Mouse (Mus musculus): ENCODE data around the gene Arf6. TPM values are rescaled to one million over a fixed set of nuclear protein-coding genes. Genes with fewer than 3 reads are reported as not detected.
A peak's percentile ranks its signal among the peaks of the same experiment; 100 is the strongest.

Gene Arf6
- total RNA-seq, 1 experiment from 2014 or later = 230 TPM

DNA sequence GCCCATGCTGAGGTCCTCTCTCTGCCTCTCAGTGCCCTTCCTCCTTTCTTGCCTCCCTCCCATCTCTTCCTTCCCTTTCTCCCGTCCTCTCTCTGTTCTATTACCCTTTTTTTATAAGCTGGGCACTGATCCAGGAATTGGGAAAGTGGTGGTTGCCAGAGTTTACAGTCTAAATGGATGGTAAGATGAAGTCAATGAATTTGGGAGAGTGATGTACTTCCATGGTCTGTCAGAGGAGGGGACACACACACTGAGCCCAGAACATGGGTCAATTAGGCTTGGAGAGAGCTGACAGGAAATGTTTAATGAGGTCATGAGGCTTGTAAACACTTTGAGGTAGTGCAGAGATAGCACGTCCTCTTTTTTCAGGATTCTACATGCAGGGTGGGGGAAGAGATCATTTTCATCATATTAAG, 28.9 kb downstream of the Arf6 start:
- peak; percentile 68 for ATAC-seq (replicated peaks; ENCODE audit: insufficient number of reproducible peaks, low FRiP score, low TSS enrichment, poor library complexity, severe bottlenecking)

DNA sequence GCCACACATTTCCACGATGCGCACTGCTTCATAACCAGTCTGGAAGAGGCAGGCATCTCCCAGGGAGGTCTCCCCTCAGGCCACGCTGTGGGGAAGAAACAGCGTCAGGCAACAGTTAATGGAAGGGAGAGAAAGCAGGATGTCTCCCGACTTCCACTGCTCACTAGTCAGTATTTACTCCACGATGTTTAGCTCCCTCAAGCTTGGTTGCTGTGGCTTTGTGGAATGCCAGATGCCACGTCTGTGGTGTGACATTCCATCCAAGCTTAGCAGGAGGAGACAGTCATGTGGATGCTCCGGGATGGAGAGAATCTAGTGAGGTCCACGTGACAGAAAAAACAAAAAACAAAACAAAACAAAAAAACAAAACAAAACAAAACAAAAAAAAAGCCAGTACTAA, 30.1 kb downstream of the Arf6 start:
- ATAC-seq (replicated peaks; ENCODE audit: insufficient number of reproducible peaks, low FRiP score, low TSS enrichment, poor library complexity, severe bottlenecking) = no peak

DNA sequence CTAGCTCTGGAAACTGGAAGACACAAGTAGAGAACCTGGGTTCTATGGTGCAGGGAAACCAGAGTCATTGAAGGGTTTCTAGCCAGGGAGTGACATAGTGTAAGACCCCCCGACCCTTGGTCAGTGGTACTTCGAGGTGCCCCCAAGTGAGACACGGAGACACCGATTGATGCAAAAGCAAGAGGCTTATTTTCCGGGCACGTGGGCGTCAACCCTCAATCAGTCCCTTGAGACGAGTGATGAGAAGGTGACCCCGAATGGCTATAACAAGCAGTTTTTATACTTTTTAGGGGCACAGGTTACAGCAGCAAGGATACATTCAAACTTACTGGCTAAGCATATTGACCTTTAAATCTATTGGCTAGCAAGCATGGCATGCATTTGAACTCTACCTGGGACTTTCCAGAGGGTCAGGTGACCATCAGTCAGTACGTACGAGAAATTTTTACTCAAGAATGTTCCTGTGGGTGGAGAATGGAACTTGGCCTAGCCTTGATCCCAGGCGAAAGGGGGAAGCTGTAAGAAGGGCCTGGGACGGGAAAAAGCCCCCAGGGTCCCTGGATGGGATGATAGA, 30.7 kb downstream of the Arf6 start:
- ATAC-seq (replicated peaks; ENCODE audit: insufficient number of reproducible peaks, low FRiP score, low TSS enrichment, poor library complexity, severe bottlenecking) = no peak

DNA sequence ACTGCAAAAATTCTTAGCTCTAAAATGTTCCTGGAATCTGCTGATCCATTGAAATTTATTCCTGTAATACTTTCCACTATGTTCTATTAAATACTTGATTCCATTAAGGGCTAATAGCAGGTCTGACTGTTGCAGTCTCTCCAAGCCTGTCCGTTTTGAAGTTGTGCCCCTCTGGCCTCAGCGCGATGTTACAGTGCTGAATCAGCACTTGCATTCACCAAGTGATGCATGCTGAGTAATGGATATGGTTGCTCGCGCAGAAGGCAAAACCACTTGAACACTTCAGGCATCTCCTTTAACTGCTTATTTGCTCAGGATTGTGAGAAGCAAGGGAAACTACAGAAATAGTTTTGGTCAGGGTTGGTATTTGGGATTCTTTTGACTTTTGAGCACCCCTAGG, 38.8 kb downstream of the Arf6 start:
- no peak for ATAC-seq (replicated peaks; ENCODE audit: insufficient number of reproducible peaks, low FRiP score, low TSS enrichment, poor library complexity, severe bottlenecking)

DNA sequence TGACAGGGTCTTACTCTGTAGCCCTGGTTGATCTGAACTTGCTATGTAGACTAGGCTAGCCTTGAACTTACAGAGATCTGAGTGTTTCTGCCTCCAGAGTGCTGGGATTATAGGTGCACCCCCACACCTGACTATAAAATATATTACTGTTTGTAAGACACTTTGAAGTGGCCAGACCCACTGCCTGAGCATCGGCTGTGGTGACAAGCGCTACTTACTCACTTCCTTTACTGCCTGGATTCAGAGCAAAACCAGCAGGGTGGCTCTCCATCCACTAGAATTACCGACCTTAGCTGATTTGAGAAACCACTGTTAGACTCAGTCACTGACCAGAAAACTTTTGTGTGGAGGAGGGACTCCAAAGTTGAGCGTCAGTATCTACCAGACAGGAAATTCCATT, 40.0 kb downstream of the Arf6 start:
- peak; percentile 38; the same call in 1 of the 2 replicates for ATAC-seq (replicated peaks; ENCODE audit: insufficient number of reproducible peaks, low FRiP score, low TSS enrichment, poor library complexity, severe bottlenecking)

DNA sequence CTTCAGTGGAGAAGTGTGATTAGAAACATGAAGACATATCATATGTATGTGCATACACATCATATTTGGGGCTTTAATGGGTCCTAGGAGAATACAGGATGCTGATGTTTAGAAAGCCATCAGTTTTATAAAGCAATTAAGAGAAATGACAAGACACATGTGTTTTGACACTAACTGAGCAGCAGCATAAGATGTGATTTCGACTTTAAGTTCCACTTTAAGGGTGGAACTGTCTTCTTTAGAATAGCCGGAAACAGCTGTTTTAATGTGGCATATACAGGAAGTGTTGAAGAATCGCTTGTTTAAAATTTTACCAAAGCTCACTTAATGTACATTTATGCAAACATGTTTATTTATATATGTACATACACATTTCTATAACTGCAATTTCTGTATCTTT, 41.4 kb downstream of the Arf6 start:
- ATAC-seq (replicated peaks; ENCODE audit: insufficient number of reproducible peaks, low FRiP score, low TSS enrichment, poor library complexity, severe bottlenecking) = no peak

DNA sequence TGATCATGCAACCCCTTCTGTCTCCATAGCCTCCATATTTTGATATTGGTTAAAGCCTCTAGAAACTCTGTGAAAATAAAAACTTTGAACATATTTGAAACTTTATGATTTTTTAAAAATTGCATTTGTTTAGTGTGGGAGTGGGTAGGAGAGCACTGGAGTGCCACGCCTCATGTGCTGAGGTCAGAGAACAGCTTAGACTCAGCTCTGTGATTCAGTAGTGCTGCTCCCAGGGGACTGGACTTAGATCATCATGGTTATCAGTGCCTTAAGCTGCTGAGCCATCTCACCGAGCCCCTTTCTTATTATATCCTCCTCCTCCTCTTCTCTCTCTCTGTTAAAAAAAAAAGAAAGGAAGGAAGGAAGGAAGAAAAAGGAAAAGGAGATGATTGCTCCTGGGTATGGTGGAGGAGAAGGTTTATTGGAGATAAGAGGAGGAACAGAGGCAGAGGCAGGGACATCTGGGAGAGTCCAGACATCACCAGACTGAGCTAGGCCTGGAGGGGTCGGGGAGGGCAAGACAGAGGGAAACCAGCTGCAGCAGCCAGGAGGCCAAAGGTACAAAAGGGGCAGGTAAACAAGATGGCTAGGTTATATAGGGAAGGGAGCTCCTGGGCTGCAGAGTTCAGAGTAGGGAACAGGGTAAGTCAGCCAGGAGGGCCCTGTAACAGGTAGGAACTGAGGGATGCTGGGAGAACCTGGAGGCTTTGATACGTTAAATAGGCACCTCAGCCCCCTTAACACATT, 43.0 kb downstream of the Arf6 start:
- ATAC-seq (replicated peaks; ENCODE audit: insufficient number of reproducible peaks, low FRiP score, low TSS enrichment, poor library complexity, severe bottlenecking) = no peak

DNA sequence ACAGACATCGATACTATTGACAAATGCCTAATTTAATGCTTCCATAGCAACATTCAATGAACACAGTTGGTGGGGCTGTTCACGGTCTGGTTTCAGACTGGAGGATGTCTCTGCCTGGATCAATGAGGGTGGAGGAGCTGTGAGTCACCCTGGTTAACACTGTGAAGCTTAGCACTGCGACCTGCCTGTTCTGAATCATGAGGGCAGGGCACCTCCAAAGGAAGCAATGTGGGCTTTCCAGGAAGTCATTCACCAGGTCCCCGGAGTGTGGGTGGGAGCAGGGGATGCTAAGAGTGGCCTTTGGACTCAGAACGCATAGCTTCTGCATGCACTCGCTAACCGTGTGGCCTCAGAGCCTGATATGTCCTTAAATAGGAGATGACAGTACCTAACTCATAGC, 44.8 kb downstream of the Arf6 start:
- ATAC-seq (replicated peaks; ENCODE audit: insufficient number of reproducible peaks, low FRiP score, low TSS enrichment, poor library complexity, severe bottlenecking) = no peak; the same call in 1 of the 2 replicates

DNA sequence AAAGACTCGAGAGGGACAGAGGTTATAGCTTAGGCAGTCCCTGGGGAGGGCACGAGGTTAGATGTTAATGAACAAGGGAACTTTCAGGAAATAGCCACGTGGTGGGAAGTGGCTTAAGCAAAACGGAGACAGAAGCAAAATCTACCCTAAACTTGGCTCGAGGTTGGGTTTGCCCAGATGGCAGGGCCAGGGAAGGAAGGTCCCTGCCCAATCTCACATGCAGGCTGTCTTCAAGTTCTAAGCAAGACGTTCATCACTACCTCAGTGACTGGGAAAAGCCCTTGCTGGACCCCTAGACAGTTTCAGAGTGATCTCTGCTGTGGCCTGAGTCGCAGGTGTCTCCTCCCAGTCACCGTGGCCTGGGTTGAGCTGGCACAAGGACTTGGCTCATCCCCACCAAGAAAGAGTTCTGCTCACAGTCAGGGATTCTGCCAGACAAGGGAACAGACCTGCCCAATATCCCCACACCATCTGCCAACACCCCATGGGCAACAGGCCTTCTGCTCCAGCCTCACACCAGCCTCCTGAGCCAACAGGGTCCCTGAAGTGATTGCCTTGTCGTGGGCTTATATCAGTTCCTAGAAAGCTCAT, 45.8 kb downstream of the Arf6 start:
- ATAC-seq (replicated peaks; ENCODE audit: insufficient number of reproducible peaks, low FRiP score, low TSS enrichment, poor library complexity, severe bottlenecking) = no peak

DNA sequence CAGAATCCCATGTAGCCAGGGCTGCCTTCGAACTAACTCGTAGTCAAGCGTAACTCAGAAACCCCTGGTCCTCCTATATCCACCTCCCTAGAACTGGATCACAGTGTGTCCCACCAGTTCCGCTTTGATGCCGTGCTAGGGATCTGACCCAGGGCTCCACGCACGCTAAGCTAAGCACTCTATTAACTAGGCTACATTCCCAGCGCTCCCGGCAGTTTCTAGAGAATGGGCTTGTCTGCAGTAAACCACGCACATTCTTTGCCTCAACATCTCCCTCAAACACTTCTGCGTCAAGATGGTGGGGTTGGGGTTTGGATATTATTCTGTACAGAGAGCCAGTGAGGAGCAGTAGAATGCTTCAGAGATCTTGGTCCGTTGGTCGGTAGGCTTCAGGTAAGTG, 46.7 kb downstream of the Arf6 start:
- no peak for ATAC-seq (replicated peaks; ENCODE audit: insufficient number of reproducible peaks, low FRiP score, low TSS enrichment, poor library complexity, severe bottlenecking)

DNA sequence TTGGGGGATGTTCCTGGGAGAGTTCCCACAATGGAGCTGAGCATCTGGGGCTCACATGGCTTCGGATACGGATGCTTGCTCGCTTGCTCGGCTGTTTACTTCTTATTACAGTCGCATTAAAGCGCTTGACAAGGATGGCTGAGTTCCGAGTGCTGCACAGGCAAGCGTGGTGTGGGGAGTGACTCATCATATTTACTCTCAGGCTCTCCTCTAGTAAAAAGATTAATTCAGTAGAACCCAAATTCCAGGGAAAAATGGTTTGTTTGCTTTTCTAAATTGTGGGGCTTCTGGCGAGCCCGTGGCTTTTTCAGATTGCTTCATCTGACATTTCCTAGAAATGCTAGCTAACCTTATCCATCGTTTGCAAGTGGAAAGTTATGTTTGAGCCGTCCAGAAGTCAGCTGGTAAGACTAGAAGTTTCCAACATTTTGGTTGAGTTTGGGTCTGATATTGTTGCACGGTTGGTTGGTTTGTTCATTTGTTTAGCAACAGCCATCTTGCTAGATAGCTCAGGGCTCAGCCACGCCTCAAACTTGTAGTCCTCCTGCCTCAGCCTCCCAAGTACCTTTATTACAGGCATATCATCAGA, 47.2 kb downstream of the Arf6 start:
- ATAC-seq (replicated peaks; ENCODE audit: insufficient number of reproducible peaks, low FRiP score, low TSS enrichment, poor library complexity, severe bottlenecking) = no peak

DNA sequence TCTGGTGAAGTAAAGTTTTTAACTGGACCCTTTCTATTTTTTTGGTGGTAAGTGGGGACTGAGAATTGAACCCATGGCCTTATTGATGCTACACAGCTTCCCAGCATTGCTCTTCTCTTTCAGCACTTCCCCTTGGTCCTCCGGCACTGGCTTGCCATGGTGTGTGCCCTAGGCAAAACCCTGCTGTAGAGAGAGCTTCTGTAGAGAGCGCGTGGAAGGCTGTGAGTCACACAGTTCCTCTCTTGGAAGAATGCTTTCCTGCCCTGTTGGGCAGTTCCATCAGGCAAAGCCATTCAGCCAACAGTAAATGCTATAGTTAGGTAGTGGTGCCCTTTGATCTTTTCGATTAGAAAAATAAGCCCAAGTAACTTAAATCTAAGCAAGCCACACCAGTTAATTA, 47.7 kb downstream of the Arf6 start:
- ATAC-seq (replicated peaks; ENCODE audit: insufficient number of reproducible peaks, low FRiP score, low TSS enrichment, poor library complexity, severe bottlenecking) = no peak

DNA sequence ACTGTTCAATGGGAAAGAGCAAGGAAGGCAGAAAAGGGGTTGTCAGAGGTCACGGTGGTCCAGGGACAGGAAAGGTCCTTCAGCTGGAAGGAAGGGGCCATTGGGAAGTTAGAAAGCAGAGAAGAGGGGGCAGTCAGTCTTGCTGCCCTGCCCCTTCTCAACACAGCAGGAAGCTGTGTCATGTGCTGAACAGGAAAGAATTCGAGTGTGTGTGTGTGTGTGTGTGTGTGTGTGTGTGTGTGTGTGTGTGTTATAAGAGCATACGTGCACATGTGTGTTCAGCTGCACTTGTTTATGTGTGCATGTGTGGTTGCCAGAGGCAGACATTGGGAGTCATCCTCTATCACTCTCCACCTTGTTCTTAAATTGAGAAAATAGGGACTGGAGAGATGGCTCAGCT, 48.8 kb downstream of the Arf6 start:
- no peak for ATAC-seq (replicated peaks; ENCODE audit: insufficient number of reproducible peaks, low FRiP score, low TSS enrichment, poor library complexity, severe bottlenecking)

DNA sequence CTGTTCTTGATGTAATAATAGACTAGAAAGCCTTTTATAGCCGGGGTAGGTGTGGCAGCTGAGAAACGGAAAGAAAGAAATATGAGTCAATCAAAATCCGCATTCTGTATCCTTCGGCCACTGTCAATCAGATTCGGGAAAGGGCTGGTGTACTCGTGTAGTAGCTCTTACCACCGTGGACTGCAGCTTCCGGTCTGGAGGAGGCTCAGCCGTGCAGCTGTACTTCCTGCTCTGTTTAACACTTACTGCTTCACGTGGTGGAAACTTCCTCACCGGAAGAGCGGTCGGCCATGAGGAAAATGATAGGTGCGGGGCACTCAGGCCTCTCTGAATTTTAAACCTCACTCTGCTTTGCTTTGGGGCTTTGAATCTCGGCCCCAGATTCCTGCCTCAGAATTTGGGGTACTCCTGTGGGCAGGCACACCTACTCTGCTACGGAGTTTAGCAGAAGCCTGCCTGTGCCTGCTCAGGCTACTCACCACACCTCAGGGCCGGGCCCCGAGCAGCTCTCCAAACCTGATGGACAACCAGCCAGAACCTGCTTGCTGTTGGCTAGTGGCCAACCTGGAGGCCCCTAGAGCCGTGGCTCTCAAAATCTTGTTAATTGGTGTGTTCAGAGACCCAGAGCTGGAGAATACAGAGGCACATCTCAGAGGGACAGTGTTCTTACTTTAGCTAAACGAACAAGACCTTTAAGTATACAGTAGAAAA, 51.0 kb downstream of the Arf6 start:
- ATAC-seq (replicated peaks; ENCODE audit: insufficient number of reproducible peaks, low FRiP score, low TSS enrichment, poor library complexity, severe bottlenecking) = peak; percentile 90

Other genes starting within 250 kb of the Arf6 start
- 1,859 to 3,089 TPM (median 2,901 TPM) in 3 replicates for gene Rps29, start 213.0 kb upstream of the Arf6 start, total RNA-seq (2017)
- gene Lrr1, start 203.3 kb upstream of the Arf6 start, total RNA-seq (2017) = not detected in 3 replicates
- gene Rpl36al, start 188.1 kb upstream of the Arf6 start, total RNA-seq (2017) = 578 to 776 TPM (median 649 TPM) in 3 replicates
- 70.5 to 79.5 TPM (median 70.6 TPM) in 3 replicates for gene Mgat2, start 188.0 kb upstream of the Arf6 start, total RNA-seq (2017)
- 9.2 to 15.1 TPM (median 9.6 TPM) in 3 replicates for gene Gm49383, start 175.0 kb upstream of the Arf6 start, total RNA-seq (2017)
- 1.3 to 3.4 TPM (median 1.7 TPM) in 3 replicates for gene Dnaaf2, start 173.7 kb upstream of the Arf6 start, total RNA-seq (2017)
- gene Gm49384, start 167.9 kb upstream of the Arf6 start, total RNA-seq (2017) = 2.1 to 14.9 TPM (median 6.3 TPM) in 3 replicates
- 8.3 to 9.7 TPM (median 9.3 TPM) in 3 replicates for gene Pole2, start 144.0 kb upstream of the Arf6 start, total RNA-seq (2017)
- gene Klhdc1, start 131.0 kb upstream of the Arf6 start, total RNA-seq (2017) = 6.5 to 8.6 TPM (median 6.7 TPM) in 3 replicates
- 47.6 to 59.0 TPM (median 53.0 TPM) in 3 replicates for gene Klhdc2, start 75.5 kb upstream of the Arf6 start, total RNA-seq (2017)
- 89.6 to 137 TPM (median 117 TPM) in 3 replicates for gene Nemf, start 15.0 kb upstream of the Arf6 start, total RNA-seq (2017)
- not detected in 3 replicates for gene Gm9887, start 308 bp downstream of the Arf6 start, total RNA-seq (2017)
- gene Vcpkmt, start 210.9 kb downstream of the Arf6 start, total RNA-seq (2017) = 10.9 to 19.7 TPM (median 14.9 TPM) in 3 replicates